Mouse (Mus musculus) NIH3T3 (cell line): ENCODE results near the gene Fam205a1.
"Not testable (repeated sequence)": the region's sequence is repeated elsewhere in the genome, so short reads cannot be mapped to it uniquely, and the experiment has no call there.

Experiments used
- DNase-seq: peaks from one replicate; pipeline ENCODE4 v3.0.0-alpha.2; 2012; ENCODE audit warnings: low read depth

The Fam205a1 gene

DNA sequence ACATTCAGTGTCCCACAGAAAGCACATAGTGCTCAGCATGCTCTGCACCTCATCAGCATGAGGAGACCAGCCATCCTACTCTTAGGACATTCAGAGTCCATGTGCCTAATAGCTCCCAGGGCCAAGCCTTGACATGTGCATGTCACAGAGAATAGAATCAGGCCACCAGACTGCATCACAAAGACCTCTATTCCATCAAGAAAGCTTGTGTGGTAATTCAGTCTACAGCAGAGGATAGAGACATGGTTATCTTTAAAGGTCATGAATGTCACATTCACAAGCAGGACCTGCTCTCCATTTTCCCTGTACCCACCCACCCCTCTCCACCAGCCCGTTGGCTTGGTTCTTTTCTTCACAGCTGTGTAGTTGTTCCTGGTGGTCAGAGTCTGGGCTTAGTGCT lies at the start of gene Fam205a1:
TSS of gene Fam205a1 (minus strand) at position 101 of the 400 bp plus-strand sequence.
- not testable (repeated sequence) for DNase-seq

DNA sequence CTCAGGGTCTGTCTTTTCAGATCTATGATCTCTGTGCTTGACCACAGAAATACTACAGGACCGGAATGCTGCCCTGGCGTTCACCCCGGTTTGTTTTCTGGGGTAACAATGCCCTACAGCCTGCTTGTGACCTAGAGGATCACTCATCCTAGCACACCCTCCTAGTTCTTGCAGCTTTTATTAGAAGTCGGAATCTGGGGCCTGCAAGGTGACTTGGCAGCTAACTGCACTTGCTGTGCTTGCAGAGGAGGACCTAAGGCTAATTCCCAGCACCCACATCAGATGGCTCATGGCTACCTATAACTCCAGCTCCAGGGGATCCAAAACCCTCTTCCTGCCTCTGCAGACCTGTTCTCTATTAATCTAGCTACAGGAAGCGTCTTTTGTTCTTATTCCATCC lies 49.0 kb upstream of the Fam205a1 start:
- DNase-seq = no peak

DNA sequence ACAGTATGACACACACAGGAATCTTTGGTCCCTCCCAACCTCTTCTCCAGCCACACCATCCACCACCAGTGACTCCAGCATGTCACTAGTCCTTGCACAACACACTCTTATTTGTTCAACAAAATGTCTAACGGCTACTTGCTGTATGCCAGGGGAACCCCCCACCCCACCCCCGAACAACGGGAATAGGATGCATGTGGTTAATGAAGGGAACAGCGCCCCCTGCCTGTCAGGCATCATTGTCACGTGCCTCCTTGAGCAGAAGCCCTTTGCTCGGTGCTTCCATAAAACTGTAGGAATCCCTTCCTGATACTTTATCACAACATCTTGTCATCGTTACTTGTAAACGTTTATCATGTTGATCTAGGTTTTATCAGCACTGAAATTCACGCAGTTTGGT lies 48.5 kb upstream of the Fam205a1 start:
- peak; percentile 21 for DNase-seq

DNA sequence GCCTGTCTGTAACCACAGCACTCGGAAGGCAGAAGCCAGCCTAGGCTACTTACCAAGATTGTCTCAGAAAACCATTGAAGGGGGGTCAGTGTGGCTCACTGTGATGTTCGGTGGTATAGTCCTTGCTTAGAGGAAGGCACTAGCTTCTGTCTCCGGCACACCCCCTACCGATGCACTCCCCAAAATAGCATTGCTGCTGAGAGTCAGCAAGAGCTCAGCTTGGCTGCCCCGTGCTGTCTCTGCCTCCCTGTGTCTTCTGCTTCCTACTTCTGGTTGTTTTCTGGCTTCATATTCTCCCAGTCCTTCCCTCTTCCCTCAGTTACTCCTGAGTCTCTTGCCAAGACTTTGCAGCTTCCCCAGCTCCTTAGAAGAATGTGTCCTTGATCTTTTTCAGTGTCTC lies 47.2 kb upstream of the Fam205a1 start:
- no peak for DNase-seq

DNA sequence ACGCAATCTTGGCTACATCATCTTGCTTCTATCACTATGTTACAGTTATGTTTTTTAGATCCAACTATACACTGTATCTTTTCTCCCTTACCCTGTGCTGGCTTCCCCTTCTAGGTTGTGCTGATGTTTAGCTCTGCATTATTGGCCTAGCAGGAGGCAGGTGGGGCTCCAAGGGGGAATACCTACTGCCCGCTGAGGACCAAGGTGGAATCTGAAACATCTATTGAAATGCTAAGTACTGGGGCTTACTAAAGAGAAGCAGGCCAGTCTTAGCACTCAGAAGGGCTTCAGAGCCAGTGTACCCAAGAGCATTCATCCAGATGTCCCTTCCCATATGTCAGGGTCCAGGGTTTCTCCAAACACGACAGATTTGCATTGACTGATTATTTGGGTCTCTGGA lies 45.2 kb upstream of the Fam205a1 start:
- DNase-seq = no peak

DNA sequence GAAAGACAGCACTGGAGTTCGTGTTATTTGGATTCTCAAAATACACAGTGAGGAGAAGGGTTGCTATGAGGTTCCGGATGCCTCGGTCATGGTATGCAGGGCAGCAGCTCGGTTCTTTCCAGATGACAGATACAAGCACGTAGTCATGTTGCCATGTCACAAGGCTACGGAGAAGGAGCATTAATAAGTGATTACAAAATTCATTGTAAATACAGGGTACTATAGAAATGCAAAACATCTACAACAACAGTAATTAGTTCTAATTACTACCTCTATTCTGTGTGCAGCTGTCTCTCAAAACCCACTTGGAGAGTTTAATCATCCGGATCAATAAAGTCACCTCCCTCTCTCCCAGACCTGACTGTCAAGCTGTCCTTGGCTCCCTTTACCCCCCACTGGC lies 41.4 kb upstream of the Fam205a1 start:
- DNase-seq = no peak

DNA sequence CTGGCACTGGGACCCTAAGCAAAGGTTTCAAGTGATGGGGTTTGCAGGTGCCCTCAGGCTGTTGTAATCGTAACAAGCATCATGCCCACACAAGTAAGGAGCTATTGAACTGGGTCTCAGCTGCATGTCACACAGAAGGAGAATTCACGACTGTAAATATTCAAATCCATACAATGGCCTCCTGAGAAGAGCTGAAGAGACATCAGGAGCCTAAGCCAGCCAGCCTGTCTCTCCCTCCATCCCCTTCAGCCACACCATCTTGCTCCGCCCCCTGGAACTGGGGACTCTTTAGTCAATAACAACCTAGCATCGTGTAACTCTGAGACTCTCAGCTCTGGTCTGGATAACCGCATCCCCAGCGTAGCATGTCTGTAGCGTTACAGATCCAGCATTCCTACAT lies 37.5 kb upstream of the Fam205a1 start:
- no peak for DNase-seq

DNA sequence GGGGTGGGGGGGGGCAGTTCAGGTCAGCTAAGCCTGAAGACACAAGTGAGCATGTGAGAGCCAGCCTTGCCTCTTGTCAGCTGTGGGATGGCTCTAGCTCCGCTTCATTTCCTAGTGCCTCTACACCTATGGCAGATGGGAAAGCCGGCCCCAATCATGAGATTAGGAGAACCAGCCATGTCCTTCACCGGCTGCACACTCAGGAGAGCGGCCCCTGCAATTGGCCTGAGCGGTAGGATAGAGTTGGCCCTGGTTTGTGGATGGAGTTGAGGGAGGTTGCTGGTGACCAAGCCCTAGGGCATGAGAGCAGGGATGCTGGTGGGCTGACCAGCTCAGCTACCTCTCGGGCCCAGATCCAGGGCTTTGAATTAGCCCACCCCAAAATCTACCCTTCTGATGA lies 35.1 kb upstream of the Fam205a1 start:
- DNase-seq = no peak

DNA sequence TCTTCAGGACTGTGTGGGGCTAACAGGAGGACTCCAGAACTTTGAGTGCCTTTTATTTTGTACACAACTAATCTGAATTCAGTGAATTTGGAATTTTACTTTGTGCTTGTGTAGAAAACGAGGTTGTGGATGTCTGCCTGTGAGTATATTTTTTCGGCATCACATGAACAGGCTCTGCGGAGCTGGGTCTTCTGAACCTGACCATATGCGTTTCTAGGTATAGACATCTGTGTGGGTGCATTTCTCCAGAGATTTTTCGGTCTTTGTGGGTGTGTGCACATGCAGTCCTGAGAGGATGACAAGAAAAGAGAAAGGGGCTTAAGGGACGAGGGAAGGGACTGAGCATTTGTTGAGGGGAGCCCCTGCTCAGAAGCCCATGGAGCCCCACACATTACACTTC lies 33.2 kb upstream of the Fam205a1 start:
- no peak for DNase-seq

DNA sequence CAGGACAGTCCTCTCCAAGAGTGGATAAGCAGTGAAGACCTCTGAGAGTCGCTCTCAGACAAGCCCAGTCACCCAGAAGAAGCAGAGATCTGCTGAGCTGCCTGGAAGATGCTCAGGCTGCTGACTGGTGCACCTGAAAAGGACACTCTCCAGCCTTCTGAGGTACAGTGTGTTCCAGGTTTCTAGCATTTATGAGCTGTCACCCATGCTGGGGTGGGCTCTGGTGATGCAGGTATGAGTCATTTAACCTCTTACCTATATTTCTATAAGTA lies 26.9 kb upstream of the Fam205a1 start:
- DNase-seq = no peak

DNA sequence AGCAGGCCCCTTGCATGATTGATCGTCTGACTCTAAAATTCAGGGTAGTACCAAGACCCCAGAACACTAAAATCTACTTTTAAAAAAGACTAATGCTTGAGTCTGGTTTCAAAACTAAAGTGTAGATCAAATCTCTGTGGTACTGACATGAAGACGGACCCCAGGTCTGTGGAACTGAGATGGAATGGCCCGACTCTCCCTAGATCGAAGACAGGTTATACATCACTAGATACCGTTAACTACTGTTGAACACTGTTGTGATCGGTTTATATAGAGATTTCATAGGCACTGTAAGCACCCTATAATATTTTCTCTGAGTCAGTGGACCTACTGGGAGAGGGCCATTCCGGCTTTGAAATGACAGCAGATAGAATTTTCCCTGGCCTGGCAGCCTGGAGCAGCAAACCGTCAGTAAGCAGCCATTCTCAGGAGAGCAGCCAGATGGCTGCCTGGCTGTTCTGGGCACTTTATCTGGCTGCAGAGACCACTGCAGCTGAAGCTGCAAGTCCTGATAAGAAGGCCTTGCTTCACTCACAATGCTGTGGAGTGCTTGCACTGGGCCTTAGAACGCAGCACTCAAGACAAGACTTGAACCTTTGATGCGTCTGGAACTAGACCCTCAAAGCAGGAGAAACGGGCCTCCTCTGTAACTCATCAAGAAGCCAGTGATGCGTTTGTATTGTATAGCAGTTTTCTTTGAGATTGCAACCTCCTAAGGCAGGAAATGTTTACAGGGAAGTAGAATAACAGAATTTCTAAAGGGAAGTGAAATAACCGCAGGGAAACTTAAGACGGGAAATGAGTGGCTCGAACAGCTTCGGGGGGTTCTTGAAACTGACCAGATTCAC lies 26.4 kb upstream of the Fam205a1 start:
- no peak for DNase-seq

DNA sequence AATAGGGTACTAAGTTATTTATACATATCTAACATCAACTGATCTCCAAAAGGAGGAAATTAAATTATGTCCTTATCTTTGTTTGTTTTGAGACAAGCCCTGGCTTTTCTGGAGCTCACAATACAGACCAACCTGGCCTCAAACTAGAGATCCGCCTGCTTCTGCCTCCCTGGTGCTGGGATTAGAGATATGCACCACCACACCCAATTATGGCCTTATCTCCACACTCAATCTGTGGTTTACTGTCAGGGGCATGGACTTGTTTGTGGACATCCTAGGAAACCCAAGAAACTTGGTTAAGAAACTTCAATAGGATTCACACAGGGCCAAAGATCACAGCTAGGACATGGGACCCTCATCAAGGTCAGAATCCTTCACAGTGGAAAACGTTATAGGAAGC lies 24.0 kb upstream of the Fam205a1 start:
- no peak for DNase-seq

DNA sequence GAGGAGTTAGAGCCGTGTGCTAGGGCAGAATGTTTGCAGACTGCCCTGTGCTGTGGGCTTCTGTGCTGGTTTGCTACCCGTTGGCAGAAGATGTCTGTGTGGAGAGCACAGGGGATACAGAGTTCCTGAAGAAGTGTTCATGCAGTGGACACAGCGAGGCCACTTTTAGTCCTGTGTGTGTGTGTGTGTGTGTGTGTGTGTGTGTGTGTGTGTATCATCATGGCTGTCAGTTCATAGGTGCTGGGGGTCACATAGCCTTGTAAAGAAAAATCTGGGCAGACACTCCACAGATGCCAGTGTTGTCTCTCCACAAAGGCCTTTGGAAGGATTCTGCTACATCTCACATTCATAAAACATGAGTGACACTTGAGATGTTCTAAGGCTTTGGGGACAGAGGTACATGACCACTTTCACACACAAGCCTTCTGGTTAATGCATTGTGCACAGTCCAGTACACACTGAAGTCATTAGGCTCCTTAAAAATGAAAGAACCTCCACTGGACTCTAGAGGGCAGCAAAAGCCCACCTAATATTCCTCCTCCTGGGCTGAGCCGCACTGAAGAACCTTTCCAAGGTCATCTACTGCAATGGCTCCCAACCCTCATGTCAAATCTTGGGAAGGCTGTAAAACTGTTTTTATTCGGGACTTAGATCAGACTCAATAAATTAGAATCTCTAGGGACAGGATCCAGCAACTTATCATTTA lies 23.1 kb upstream of the Fam205a1 start:
- peak; percentile 73 for DNase-seq

DNA sequence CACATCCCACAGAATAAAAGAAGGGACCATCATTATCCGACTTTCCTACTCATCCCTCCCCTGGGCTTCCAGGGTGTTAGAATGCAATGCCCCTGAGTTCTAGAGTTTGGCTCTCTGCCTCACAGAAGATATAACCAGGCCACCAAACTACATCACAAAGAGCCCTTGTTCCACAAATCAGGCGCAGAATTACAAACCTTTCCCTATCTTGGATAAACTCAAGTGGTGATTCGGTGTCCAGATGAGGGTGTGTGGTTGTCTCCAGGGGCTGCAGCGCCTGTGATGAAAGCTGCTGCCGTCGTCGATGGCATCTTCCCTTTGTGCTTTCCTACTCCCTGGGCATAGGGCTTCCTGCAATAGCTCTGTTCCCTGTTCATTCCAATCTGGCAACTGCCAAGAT lies 20.4 kb upstream of the Fam205a1 start, which contains the start of gene Fam205c:
TSS of gene Fam205c (minus strand) at position 101 of the 400 bp plus-strand sequence.
- peak; percentile 0 for DNase-seq

DNA sequence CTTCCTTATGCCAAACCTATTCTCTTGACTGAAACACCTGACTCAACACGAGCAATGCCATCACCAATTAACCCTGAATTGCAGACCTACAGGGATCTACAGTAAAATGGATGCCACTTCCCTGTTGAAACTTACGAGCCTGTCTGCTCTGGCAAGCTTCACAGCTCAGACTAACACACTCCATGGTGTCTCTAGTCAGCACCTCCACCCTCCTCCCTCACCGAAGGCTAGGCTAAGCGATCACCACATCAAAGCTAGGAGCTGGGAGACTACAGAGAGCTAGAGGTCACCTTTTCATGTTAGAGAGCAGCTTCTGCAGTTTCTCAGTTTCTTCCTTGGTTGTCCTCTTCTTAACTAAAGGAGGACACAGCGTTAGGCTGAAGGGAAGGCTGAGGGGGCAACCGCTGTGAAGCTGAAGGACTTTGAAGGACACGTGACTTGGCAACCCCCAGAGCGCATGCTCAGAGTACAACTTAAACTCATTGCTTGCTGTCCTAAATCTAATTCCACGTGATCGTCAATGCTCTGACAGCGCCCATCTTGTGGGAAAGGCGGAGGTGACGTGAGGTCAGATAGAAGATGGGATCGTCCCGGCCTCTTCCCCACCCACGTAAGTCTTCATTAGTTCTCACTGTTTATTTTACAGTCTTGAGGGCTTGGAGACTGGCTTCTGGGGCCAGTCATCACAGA lies 19.2 kb upstream of the Fam205a1 start:
- peak; percentile 0 for DNase-seq

DNA sequence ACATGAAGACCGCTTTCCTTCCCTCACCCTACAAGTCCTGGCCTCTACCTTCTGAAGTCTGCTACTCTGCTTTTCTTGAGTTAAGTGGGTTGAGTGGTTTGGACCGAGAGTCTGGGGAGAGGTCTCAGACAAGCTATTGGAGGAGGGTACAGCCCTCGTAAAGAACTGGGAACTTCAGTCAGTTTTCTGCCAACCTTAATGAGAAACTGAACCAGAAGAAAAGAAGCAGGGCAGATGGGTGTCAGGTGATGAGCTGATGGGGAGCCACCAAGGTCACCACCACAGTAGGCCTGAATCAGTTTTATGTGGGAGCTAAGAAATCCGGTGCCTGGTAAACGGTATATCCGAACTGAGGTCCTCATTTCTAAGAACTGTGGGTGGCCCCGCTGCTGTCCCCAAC lies 18.5 kb upstream of the Fam205a1 start:
- peak; percentile 0 for DNase-seq

DNA sequence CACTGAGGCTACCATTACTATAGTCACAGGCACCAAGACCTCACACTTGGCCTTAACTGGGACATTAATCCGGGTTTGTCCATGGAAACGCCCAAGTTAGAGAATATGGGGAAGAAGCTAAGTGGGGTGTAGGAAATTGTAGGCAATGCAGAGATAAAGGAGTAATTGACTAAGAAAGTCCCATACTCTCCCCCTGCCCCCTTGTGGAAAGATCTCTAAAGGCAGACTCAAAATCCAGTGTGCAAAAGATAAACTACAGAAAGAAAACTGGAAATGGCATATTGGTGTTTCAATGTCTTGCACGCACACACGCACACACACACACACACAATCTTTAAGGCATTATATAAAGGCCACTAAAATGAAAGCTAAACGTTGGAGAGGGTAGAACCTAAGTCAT lies 17.1 kb upstream of the Fam205a1 start:
- peak; percentile 1 for DNase-seq

DNA sequence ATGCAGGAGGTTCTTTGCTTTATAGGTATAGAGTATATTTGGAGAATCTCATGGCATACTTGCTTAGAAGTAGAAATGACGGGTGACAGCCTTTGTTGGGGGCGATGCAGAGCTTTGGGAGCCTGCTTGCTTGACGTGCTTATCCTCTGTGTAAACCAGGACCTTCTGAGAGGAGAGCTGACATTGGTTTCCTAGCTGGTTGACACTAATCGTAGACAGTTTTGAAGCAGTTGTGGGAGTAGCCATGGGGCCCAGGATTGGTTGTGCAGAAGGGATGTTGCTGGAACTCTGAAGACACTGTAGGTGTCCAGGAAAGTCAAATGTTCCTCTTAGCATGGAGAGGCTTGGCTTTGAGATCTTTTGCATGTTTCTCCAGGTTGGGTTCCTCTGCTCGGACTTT lies 14.5 kb upstream of the Fam205a1 start:
- no peak for DNase-seq

DNA sequence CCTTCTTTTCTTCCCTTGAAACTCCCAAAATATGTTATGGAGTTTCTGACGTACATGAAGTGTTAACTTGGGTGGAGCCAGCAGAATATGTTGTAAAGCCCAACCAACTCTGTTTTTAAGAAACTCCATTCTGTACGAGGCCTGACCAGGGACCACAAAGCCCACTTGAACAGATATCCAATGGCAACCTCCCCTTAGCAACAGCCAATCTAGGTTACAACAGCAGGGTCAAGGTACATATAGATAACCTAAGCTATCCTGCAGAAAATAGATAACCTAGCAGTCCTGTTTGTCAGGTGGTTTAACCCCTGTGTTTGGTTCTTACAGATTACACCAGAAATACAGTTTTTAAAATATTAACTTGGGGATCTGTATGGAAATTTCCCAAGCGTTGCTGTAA lies 13.7 kb upstream of the Fam205a1 start:
- no peak for DNase-seq

DNA sequence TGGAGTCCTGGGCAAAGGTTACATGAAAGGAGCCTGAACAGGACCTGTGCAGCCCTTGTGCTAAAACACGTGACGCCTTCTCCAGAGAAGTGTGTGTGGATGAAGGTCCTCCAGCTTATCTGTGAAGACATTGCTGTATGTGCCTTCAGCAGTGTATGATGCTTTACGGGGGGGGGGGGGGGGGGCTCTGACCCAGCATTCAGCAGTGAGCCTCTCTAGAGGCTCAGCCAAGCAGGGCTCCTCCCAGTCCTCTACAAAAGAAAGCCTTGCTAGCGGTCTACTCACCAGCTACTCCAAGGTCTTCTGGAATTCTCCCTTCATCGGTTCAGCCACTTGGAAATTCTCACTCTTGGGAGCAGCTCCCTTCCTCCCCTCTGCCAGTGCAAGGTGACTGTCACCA lies 9.8 kb upstream of the Fam205a1 start:
- DNase-seq = not testable (repeated sequence)

DNA sequence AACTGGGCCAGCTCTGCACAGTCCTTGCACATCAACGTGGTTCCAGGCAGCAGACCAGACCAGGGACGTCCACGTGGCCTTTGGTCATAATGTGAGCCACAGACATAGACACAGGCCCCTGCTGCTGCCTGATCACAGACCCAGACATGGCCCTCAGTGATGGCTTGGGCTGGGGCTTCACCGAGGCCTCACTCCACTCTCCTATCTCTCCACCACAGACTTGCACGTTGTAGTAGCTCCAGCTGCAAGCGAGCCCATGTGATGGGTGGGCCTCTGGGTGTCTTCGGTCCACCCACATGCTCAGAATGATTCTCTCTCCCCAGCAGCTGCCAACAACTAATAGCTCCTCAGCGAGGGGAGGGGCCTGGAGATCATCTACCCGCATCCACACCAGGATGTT lies 6.8 kb upstream of the Fam205a1 start:
- DNase-seq = not testable (repeated sequence)

DNA sequence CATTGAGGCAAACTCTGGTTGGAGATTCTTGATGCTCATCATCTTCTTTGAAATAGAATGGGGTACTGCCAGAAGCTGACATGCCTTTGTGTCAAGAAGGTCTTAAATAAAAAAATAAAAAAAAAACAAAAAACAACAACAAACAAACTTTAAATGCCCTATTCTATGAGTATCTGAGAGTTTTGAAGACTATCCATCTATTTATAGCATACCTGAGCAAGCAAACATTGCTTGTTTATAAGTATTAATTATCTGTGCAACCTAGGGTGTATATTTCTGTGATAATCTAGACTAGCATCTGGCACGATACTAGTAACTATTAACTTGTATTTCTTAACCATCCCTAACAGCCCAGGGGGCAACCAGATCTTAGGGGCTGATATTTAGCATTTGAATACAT lies 3.0 kb upstream of the Fam205a1 start, which contains the start of gene Gm12394:
TSS of gene Gm12394 (minus strand) at position 101 of the 400 bp plus-strand sequence.
- not testable (repeated sequence) for DNase-seq
